Mouse (Mus musculus) bone marrow, adult 2 months (tissue): ENCODE results near the gene Jak1.

Experiments
- CTCF ChIP-seq: fragments of 200-500 bp; IDR thresholded peaks from 2 replicates; pipeline ENCODE4 v1.5.1; 2011; ENCODE audit warnings: low read length, control low read depth; ENCODE audit not compliant: control insufficient read depth, insufficient read depth
- POLR2A ChIP-seq: fragments of 200-500 bp; IDR thresholded peaks from 2 replicates; pipeline ENCODE4 v1.6.1; 2011; ENCODE audit warnings: low read depth, mild to moderate bottlenecking, control low read depth, low read length, borderline replicate concordance; ENCODE audit not compliant: control insufficient read depth

- TF ChIP-seq CTCF (no peak), POLR2A (no peak)
Measured at GRCm38 (mm10) chr4:101197421-101198170, 67.5 kb downstream of the Jak1 start.
